Mouse (Mus musculus): ENCODE results near the gene Gm20388.

Gene Gm20388

GRCm38 (mm10) chr8:122593240-122593639 lies 2682.6 kb downstream of the Gm20388 start:
- peak in 1 of 2 experiments; percentile 22 for DNase-seq

- DNase-seq, result peak; percentile 60 to 68
Measured at GRCm38 (mm10) chr8:122593783-122594507, 2683.3 kb downstream of the Gm20388 start.

- no peak for DNase-seq
Measured at GRCm38 (mm10) chr8:122596031-122596430, 2685.4 kb downstream of the Gm20388 start.

GRCm38 (mm10) chr8:122600666-122601065 lies 2690.0 kb downstream of the Gm20388 start:
- no peak for DNase-seq

GRCm38 (mm10) chr8:122604640-122605039 lies 2694.0 kb downstream of the Gm20388 start:
- DNase-seq, result no peak

GRCm38 (mm10) chr8:122605367-122605766 lies 2694.7 kb downstream of the Gm20388 start:
- no peak for DNase-seq

GRCm38 (mm10) chr8:122606810-122607209 lies 2696.2 kb downstream of the Gm20388 start:
- no peak for DNase-seq

- no peak for DNase-seq
Measured at GRCm38 (mm10) chr8:122610209-122610608, 2699.6 kb downstream of the Gm20388 start.

- DNase-seq, result no peak
Measured at GRCm38 (mm10) chr8:122610612-122611277, 2700.1 kb downstream of the Gm20388 start.

- peak; percentile 93 to 97 for DNase-seq
Measured at GRCm38 (mm10) chr8:122611295-122612133, 2700.9 kb downstream of the Gm20388 start, which contains the start of the genes Galns and Trappc2l. TSS of gene Galns (minus strand) at chr8:122611463. TSS of gene Trappc2l (plus strand) at chr8:122611640.

- no peak for DNase-seq
Measured at GRCm38 (mm10) chr8:122616181-122616905, 2705.7 kb downstream of the Gm20388 start.

- DNase-seq, result peak; percentile 90 to 94
Measured at GRCm38 (mm10) chr8:122617947-122618546, 2707.4 kb downstream of the Gm20388 start.

- DNase-seq, result no peak
Measured at GRCm38 (mm10) chr8:122618660-122619378, 2708.2 kb downstream of the Gm20388 start.

GRCm38 (mm10) chr8:122620446-122620845 lies 2709.8 kb downstream of the Gm20388 start:
- peak in 1 of 2 experiments; percentile 9 for DNase-seq

- DNase-seq, result no peak
Measured at GRCm38 (mm10) chr8:122622727-122623126, 2712.1 kb downstream of the Gm20388 start, which contains the start of gene Pabpn1l. TSS of gene Pabpn1l (minus strand) at chr8:122622739.

GRCm38 (mm10) chr8:122623844-122624642 lies 2713.4 kb downstream of the Gm20388 start:
- DNase-seq, result no peak

GRCm38 (mm10) chr8:122624653-122625052 lies 2714.0 kb downstream of the Gm20388 start:
- no peak for DNase-seq

GRCm38 (mm10) chr8:122625811-122626210 lies 2715.2 kb downstream of the Gm20388 start:
- DNase-seq, result no peak

GRCm38 (mm10) chr8:122626896-122627295 lies 2716.3 kb downstream of the Gm20388 start:
- DNase-seq, result peak in 1 of 2 experiments; percentile 49

GRCm38 (mm10) chr8:122629388-122629787 lies 2718.7 kb downstream of the Gm20388 start:
- DNase-seq, result no peak
